Mouse (Mus musculus) adrenal gland, postnatal 10 days (tissue): ENCODE data around the gene Plekha7. TPM values are rescaled to one million over a fixed set of nuclear protein-coding genes. Genes with fewer than 3 reads are reported as not detected.

Source experiments
- total RNA-seq, 2 experiments: library from RNA; stranded (reverse); gene quantifications; 2 replicates each; pipeline ENCODE4 v1.2.3; 2021

Plekha7 gene
- total RNA-seq, 2 experiments from 2014 or later, result 7.9 to 10.9 TPM

Other genes starting within 250 kb of the Plekha7 start
- 1 to 10 TPM; 3.4 to 3.9 TPM for gene Gm4353, start 223.7 kb downstream of the Plekha7 start, total RNA-seq
- 100 to 1,000 TPM; 508 to 514 TPM for gene Rps13, start 25.8 kb upstream of the Plekha7 start, total RNA-seq
- 10 to 100 TPM; 27.0 to 31.5 TPM for gene Pik3c2a, start 135.1 kb upstream of the Plekha7 start, total RNA-seq
- 10 to 100 TPM; 24.9 to 25.0 TPM for gene Nucb2, start 196.0 kb upstream of the Plekha7 start, total RNA-seq